Mouse (Mus musculus): ENCODE data around the gene Gm10135.

DNA sequence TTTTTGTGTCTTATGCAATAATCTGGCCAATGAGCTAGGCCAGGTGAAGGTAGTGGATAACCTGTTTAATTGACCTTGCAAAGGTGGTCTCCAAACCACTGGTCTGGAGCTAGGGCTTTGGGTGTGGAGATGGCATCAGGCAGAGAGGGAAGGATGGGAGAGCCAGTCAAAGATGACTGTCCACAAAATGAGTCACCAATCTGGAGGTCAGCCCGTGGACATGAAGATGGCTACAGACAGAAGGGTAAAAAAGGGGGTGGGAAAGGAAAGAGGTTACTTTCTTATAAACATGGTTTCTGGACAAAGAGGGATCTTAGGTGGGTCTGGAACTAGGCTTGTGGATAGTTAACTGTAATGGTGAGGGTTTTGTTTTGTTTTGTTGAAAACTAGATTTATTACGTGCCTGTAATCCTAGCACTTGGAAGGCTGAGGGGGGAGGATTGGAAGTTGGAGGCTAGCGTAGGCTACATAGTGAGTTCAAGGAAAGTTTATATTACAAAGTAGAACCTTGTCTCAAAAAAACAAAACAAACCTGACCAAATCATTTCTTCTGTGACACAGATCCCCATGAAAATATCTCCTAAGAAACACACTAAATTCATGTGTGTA is 20.4 kb downstream of the Gm10135 start:
- no peak for TF ChIP-seq CTCF (IDR thresholded peaks at IDR 0.05; ENCODE audit: low read depth, low read length)
- TF ChIP-seq TAL1 (conservative IDR thresholded peaks at IDR 0.05; ENCODE audit: low read depth, low read length), result no peak
- no peak for TF ChIP-seq GATA1 (IDR thresholded peaks at IDR 0.05; ENCODE audit: borderline replicate concordance, low read length)
- TF ChIP-seq POLR2AphosphoS5 (IDR thresholded peaks at IDR 0.05; ENCODE audit: insufficient replicate concordance, low read depth, low read length), result no peak

Data from G1E (cell line).